Mouse (Mus musculus) testis, postnatal 10 days (tissue): ENCODE results near the gene Pde8a.

ENCODE experiments used
- DNase-seq: peaks from one replicate; pipeline ENCODE4 v3.0.0; 2021; ENCODE audit warnings: low spot score

Gene Pde8a

GRCm38 (mm10) chr7:81337785-81338521 lies 124.6 kb downstream of the Pde8a start:
- DNase-seq: no peak

GRCm38 (mm10) chr7:81338522-81338873 lies 125.1 kb downstream of the Pde8a start:
- DNase-seq: no peak

- DNase-seq: peak; percentile 76
Measured at GRCm38 (mm10) chr7:81339783-81340182, 126.4 kb downstream of the Pde8a start.

- DNase-seq: no peak
Measured at GRCm38 (mm10) chr7:81341563-81341962, 128.2 kb downstream of the Pde8a start.

- DNase-seq: no peak
Measured at GRCm38 (mm10) chr7:81342356-81343094, 129.1 kb downstream of the Pde8a start.

- DNase-seq: no peak
Measured at GRCm38 (mm10) chr7:81343316-81343715, 129.9 kb downstream of the Pde8a start.

- no peak for DNase-seq
Measured at GRCm38 (mm10) chr7:81343831-81344230, 130.4 kb downstream of the Pde8a start.

- DNase-seq: peak; percentile 99
Measured at GRCm38 (mm10) chr7:81344544-81345446, 131.4 kb downstream of the Pde8a start, which contains the start of gene Rps17. Gene Rps17, minus strand, starts transcription at chr7:81345254.

- DNase-seq: no peak
Measured at GRCm38 (mm10) chr7:81345447-81346170, 132.2 kb downstream of the Pde8a start.

GRCm38 (mm10) chr7:81348206-81348605 lies 134.8 kb downstream of the Pde8a start:
- no peak for DNase-seq

- DNase-seq: no peak
Measured at GRCm38 (mm10) chr7:81351826-81352225, 138.4 kb downstream of the Pde8a start.

GRCm38 (mm10) chr7:81355746-81356145 lies 142.3 kb downstream of the Pde8a start:
- DNase-seq: no peak

GRCm38 (mm10) chr7:81356360-81356759 lies 143.0 kb downstream of the Pde8a start:
- DNase-seq: no peak

GRCm38 (mm10) chr7:81356975-81357374 lies 143.6 kb downstream of the Pde8a start:
- DNase-seq: no peak

GRCm38 (mm10) chr7:81367946-81368345 lies 154.6 kb downstream of the Pde8a start:
- no peak for DNase-seq

GRCm38 (mm10) chr7:81369724-81370123 lies 156.3 kb downstream of the Pde8a start:
- no peak for DNase-seq

GRCm38 (mm10) chr7:81371811-81372210 lies 158.4 kb downstream of the Pde8a start:
- DNase-seq: no peak

GRCm38 (mm10) chr7:81372337-81372920 lies 159.0 kb downstream of the Pde8a start:
- peak; percentile 47 for DNase-seq

- no peak for DNase-seq
Measured at GRCm38 (mm10) chr7:81379363-81379762, 166.0 kb downstream of the Pde8a start.
